Mouse (Mus musculus): ENCODE measurements around the gene Gm21788.
"Not testable (repeated sequence)": the region's sequence is repeated elsewhere in the genome, so short reads cannot be mapped to it uniquely, and the experiment has no call there.

Gm21788 gene

GRCm38 (mm10) chrY:7404710-7405109 lies at the start of gene Gm21788:
Gene Gm21788 (plus strand): TSS chrY:7405010.
- not testable (repeated sequence) for DNase-seq
